Mouse (Mus musculus): Measurements from ENCODE around the gene Ctnnd2. TPM values are rescaled to one million over a fixed set of nuclear protein-coding genes. Genes with fewer than 3 reads are reported as not detected.
A peak's percentile ranks its signal among the peaks of the same experiment; 100 is the strongest.

Ctnnd2 gene
- polyA plus RNA-seq, 1 experiment from 2014 or later = 26.0 TPM

DNA sequence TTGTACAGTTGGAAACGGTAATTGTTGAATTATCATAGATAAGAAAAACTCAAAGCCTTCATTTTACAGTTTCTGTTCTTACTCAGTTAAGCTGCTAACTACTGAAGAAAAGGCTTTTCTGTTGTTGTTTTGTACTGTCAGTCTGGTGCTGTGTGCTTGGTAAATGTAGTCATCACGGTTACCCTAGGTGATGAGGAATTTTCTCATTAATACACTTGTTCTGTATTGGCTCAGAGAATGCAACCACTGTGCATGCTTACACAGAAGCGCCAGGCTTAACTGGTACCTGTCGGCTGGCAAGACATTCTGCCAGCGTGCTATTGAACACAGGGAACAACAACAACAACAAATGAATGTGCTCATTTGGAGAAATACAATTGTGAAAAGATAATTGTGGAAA is 103.3 kb downstream of the Ctnnd2 start:
- Histone ChIP-seq H3K36me3 (no peaks in the 10 kb centered on the region), H3K4me1 (replicated peaks) (no peaks in the 10 kb centered on the region; the same call in 1 of the 2 replicates), H3K4me3 (no peak overlapping the region), H3K27me3 (ENCODE audit: insufficient read depth, poor library complexity, severe bottlenecking) (no peaks in the 10 kb centered on the region), H3K27ac (no peak overlapping the region), H3K9me3 (no peaks in the 10 kb centered on the region)
- 85% methylated on average over 5 of the region's 5 CpGs for WGBS
- DNase-seq (ENCODE audit: low spot score) = no peak

DNA sequence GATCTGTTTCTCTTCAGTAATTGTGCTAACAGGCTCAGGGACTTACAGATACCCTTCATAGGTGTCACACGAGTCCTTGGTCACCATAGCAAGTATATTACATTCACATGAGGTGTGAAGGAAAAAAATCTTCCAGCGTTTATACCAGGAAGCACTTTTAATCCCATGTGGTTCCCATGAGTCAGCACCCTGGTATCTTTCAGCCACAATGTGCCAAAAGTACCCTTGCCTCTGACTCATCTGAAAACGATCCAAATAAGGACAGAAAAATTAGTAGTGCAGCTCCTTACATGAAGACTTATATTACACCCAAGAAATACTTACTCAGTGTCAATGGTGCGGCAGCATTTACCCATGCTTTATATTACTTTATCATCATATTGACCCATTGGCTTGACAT is 104.3 kb downstream of the Ctnnd2 start:
- WGBS = 92% methylated on average over 4 of the region's 4 CpGs

DNA sequence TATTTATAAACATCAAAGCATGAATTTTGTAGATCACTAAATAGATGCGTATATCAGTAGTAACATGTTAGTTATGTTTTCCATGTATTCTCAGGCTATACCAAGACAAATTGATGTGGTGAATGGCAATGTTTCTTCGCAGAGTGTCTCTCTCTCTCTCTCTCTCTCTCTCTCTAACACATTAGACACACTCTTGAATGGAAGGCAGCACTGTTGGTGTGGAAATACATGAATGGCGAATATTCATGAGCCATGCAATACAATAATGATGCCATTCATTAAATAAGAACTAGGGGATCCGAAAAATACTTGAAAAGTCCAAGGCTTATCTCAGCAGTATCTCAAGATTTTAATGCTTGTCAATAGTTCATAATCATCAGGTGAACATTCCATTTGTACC is 106.2 kb downstream of the Ctnnd2 start:
- no peak for DNase-seq (ENCODE audit: low spot score)
- no peaks in the 10 kb centered on the region; the same call in 1 of the 2 replicates for H3K4me1 ChIP-seq (replicated peaks)
- H3K27ac ChIP-seq = no peak overlapping the region
- H3K27me3 ChIP-seq (ENCODE audit: insufficient read depth, poor library complexity, severe bottlenecking) = no peaks in the 10 kb centered on the region
- H3K36me3 ChIP-seq = no peaks in the 10 kb centered on the region
- WGBS = 78% methylated on average over 4 of the region's 4 CpGs
- H3K4me3 ChIP-seq = no peak overlapping the region
- H3K9me3 ChIP-seq = no peaks in the 10 kb centered on the region

More for the DNA sequence above, 104.3 kb downstream of the Ctnnd2 start:
- Histone ChIP-seq H3K4me3 (no peak overlapping the region), H3K9me3 (no peaks in the 10 kb centered on the region), H3K36me3 (no peaks in the 10 kb centered on the region), H3K27me3 (ENCODE audit: insufficient read depth, poor library complexity, severe bottlenecking) (no peaks in the 10 kb centered on the region), H3K27ac (no peak overlapping the region), H3K4me1 (replicated peaks) (no peaks in the 10 kb centered on the region; the same call in 1 of the 2 replicates)
- DNase-seq (ENCODE audit: low spot score) = no peak

DNA sequence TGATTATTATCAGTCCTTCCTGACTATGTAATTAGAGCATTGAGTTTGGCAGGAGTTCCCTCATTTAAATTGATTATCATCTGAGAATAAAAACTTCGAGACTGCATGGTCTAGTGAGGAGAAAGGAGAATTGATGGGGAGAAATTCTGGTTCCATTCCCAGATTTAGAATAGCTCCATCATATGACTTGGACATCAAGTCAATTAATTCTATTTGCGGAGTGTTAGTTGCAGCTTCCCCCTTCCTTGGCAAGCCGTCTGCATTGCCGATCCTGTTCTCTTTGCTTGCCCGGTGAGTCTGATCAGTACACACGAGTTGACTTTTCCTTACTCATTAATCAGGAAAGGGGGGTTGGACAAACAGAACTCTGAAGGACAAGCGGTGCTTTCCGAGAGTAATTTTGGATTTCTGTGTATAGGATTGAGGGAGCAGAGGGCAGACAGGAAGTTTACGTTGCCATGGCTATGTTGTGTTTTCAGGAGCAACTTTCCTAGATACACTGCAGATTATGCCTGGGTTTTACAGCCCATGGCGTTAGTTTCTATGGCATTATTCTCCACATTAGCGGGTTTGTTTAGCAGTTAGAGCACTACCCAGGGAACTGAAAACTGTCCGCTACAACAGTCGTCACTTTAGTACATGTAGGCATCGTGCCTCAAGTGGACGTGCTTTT is 113.3 kb downstream of the Ctnnd2 start:
- Histone ChIP-seq H3K27ac (no peak overlapping the region), H3K27me3 (ENCODE audit: insufficient read depth, poor library complexity, severe bottlenecking) (no peaks in the 10 kb centered on the region), H3K4me1 (replicated peaks) (no peaks in the 10 kb centered on the region), H3K4me3 (no peak overlapping the region), H3K9me3 (no peaks in the 10 kb centered on the region), H3K36me3 (no peaks in the 10 kb centered on the region)
- 90% methylated on average over 15 of the region's 15 CpGs for WGBS
- no peak for DNase-seq (ENCODE audit: low spot score)

DNA sequence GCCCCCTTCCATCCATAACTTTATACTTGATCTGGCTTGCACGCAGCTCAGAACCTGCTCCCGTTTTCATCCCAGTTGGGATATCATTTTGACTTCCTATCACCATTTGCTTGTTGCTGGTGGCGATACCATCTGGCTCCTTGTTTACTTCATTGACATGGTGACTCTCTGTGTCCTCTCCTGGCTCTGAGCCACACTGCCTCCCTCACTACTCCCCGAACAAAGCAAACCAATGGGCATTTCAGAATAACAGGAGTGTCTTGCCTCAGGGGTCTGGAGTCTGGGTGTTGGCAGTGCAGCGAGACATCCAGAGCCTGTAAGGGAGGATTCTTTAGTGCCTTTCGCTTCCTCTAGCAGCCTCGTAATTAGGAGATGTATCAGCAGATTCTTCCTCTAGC is 113.9 kb downstream of the Ctnnd2 start:
- Histone ChIP-seq H3K9me3 (no peaks in the 10 kb centered on the region), H3K4me1 (replicated peaks) (no peaks in the 10 kb centered on the region), H3K36me3 (no peaks in the 10 kb centered on the region), H3K4me3 (no peak overlapping the region), H3K27ac (no peak overlapping the region), H3K27me3 (ENCODE audit: insufficient read depth, poor library complexity, severe bottlenecking) (no peaks in the 10 kb centered on the region)
- WGBS = 89% methylated on average over 7 of the region's 7 CpGs
- DNase-seq (ENCODE audit: low spot score) = no peak

DNA sequence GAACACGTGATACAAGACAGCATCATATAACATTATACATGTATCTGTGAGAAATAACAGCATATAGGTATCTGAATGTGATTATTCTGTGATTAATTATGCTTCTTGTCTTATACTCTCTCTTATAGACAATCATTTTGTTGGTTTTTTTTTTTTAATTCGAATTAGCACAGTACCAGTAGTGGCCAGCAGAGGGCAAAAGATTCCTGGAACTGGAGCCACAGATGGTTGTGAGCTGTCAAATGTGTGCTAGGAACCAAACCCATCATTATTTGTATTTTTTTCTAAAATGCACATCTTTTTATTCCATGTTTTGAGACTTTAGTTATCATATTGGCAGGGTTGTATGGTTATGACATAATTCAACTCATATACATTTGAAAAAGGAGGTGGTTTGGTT is 130.4 kb downstream of the Ctnnd2 start:
- Histone ChIP-seq H3K4me3 (no peak overlapping the region), H3K27ac (no peak overlapping the region), H3K4me1 (replicated peaks) (no peaks in the 10 kb centered on the region), H3K27me3 (ENCODE audit: insufficient read depth, poor library complexity, severe bottlenecking) (no peaks in the 10 kb centered on the region), H3K36me3 (no peaks in the 10 kb centered on the region), H3K9me3 (peaks cover 14% of the 10 kb centered on the region)
- WGBS = 74% methylated on average over 2 of the region's 2 CpGs
- no peak for DNase-seq (ENCODE audit: low spot score)

DNA sequence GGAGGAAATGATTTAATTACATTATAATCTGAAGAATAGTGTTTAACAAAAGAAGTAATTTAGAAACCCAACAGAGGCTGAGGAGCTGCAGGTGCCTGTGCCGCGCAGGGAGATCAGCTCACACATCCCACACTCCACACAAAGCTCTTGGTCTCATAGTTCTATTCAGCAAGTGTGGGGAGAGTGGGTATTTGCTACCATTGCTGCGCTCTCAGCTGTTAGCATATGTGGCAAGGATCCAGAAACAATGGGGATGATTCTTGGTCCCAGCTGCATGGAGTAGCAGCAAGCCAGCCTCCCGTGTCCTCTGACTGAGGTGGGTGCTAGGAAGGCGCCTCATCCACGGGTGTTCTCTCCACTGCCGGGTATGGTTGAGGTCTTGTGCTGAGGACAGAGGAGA is 134.0 kb downstream of the Ctnnd2 start:
- H3K4me1 ChIP-seq (replicated peaks) = no peaks in the 10 kb centered on the region
- H3K36me3 ChIP-seq = no peaks in the 10 kb centered on the region
- no peak overlapping the region for H3K27ac ChIP-seq
- no peak overlapping the region for H3K4me3 ChIP-seq
- WGBS = 94% methylated on average over 7 of the region's 7 CpGs
- no peak for DNase-seq (ENCODE audit: low spot score)
- H3K9me3 ChIP-seq = 0 out of 2 replicates have a peak, but pooled peaks cover 8% of the 10 kb centered on the region
- no peaks in the 10 kb centered on the region for H3K27me3 ChIP-seq (ENCODE audit: insufficient read depth, poor library complexity, severe bottlenecking)

DNA sequence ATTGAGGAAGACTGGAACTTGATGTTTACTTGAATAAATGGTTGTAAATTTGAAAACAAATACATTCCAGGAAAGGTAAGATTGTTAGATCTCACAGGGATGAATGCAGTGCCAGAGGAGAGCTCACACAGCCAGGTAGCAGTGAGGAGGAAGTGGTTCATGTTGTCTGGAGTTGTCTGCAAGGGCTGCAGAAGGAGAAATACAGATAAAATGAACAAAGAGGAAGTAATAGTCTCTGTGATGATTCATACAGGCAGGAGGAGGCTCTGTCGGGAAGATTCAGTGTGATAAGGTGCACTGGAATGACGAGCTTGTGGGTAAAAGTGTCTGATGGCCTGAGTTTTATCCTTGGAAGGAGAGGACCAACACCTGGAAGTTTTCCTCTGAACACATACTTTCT is 150.2 kb downstream of the Ctnnd2 start:
- Histone ChIP-seq H3K4me1 (replicated peaks) (no peaks in the 10 kb centered on the region), H3K36me3 (no peaks in the 10 kb centered on the region), H3K27ac (no peak overlapping the region), H3K27me3 (ENCODE audit: insufficient read depth, poor library complexity, severe bottlenecking) (no peaks in the 10 kb centered on the region), H3K9me3 (0 out of 2 replicates have a peak, but pooled peaks cover 4% of the 10 kb centered on the region), H3K4me3 (no peak overlapping the region)
- DNase-seq (ENCODE audit: low spot score) = no peak
- WGBS = 88% methylated on average over 2 of the region's 2 CpGs

DNA sequence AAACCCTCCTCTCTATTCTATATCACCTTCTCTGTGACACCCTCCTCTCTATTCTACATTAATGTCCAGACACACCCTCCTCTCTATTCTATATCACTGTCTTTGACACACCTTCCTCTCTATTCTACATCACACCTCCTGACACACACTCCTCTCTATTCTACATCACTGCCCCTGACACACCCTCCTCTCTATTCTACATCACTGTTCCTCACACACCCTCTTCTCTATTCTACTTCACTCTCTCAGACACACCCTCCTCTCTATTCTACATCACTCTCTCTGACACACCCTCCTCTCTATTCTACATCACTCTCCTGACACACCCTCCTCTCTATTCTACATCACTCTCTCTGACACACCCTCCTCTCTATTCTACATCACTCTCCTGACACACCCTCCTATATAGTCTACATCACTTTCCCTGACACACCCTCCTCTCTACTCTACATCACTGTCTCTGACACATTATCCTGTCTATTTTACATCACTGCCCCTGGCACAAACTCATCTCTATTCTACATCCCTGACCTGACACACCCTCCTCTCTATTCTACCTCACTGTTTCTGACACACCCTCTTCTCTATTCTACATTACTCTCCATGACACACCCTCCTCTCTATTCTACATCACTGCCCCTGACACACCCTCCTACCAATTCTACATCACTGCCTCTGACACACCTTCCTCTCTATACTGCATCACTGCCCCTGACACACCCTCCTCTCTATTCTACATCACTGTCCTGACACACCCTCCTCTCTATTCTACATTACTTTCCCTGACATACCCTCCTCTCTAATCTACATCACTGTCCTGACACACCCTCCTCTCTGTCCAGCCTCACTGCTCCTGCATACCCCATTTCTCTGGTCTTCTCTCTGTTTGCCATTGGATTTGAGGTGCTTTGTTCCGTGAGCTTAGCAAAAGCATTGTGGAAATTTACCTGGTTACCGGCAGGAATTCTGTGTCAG is 161.2 kb downstream of the Ctnnd2 start:
- H3K9me3 ChIP-seq = no peaks in the 10 kb centered on the region
- H3K4me1 ChIP-seq (replicated peaks) = no peaks in the 10 kb centered on the region; the same call in 1 of the 2 replicates
- no peaks in the 10 kb centered on the region for H3K36me3 ChIP-seq
- no peak overlapping the region for H3K27ac ChIP-seq
- H3K4me3 ChIP-seq = no peak overlapping the region
- 84% methylated on average over 2 of the region's 2 CpGs for WGBS
- H3K27me3 ChIP-seq (ENCODE audit: insufficient read depth, poor library complexity, severe bottlenecking) = no peaks in the 10 kb centered on the region
- DNase-seq (ENCODE audit: low spot score) = no peak

DNA sequence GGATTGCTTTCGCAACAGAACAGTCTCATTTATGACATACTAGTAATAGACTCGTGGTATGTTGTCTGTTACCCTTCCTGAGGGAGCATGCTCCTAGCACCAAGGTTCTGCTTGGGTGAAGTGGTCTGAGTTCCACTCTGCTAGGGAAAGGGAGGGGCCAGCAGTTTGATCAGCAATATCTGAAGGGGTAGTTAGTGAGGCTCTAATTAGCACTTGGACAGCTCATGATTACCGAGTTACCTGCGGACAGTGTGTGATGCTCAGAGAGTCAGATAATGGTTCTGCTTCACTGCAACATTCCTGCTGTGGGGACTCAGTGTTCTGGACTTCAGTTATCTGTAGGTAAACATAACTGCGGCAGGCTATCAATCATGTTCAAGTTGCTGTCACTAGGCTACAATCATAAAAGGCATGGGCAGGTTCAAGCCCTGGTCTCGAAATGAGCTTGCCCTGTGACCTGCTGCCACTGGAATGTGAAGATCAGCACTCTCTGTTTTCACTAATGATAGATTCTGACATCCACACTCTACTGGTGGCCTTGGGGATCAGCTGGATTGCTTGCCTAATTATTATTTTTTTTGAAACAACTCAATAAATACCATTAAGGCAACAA is 166.3 kb downstream of the Ctnnd2 start:
- DNase-seq (ENCODE audit: low spot score) = peak; percentile 30
- WGBS = 71% methylated on average over 6 of the region's 6 CpGs

DNA sequence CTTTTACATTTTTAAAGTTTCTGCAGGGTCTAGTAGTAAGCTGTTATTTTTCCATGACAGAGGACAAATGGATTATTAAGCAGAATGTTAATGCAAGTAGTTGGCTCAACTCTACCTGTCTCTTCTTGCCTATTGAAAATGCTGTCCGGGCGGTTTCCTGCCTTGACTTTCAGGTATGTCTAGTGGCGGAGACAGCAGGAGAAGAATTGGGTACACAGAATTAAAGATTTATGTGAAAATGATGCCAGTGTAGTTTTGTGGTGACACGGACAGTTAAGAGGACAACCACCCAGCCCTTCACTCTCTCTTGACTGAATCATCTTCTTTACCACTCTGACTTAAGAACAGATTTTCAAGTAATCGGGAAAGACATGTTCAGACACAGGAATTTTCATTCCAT is 173.4 kb downstream of the Ctnnd2 start:
- no peak for DNase-seq (ENCODE audit: low spot score)
- Histone ChIP-seq H3K27me3 (ENCODE audit: insufficient read depth, poor library complexity, severe bottlenecking) (no peaks in the 10 kb centered on the region), H3K4me1 (replicated peaks) (no peaks in the 10 kb centered on the region), H3K9me3 (no peaks in the 10 kb centered on the region), H3K4me3 (no peak overlapping the region), H3K36me3 (no peaks in the 10 kb centered on the region), H3K27ac (no peak overlapping the region)
- 93% methylated on average over 5 of the region's 5 CpGs for WGBS

More for the DNA sequence above, 166.3 kb downstream of the Ctnnd2 start:
- Histone ChIP-seq H3K27me3 (ENCODE audit: insufficient read depth, poor library complexity, severe bottlenecking) (no peaks in the 10 kb centered on the region), H3K36me3 (no peaks in the 10 kb centered on the region), H3K4me3 (no peak overlapping the region), H3K4me1 (replicated peaks) (no peaks in the 10 kb centered on the region; the same call in 1 of the 2 replicates), H3K9me3 (no peaks in the 10 kb centered on the region), H3K27ac (no peak overlapping the region)

DNA sequence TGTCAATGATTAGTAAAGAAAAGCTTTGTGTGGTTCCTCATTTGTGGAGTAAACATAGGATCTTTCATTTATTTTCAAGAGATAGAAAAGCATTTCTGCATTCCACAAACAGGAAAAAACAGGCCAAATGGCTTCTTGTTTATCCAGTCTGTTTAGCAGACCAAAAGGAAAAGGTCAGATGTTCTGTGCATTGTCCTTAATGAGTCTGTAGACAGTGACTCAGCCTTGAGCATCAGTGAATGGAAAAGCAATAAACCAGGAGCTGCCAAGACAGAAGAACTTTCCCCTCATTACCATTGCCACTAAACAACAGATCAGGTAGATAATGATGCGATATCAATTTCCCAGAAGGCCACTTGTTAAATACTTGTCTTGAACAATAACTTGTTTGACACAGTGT is 192.1 kb downstream of the Ctnnd2 start:
- Histone ChIP-seq H3K36me3 (no peaks in the 10 kb centered on the region), H3K27me3 (ENCODE audit: insufficient read depth, poor library complexity, severe bottlenecking) (no peaks in the 10 kb centered on the region), H3K9me3 (no peaks in the 10 kb centered on the region), H3K4me3 (no peak overlapping the region), H3K4me1 (replicated peaks) (peaks cover 7% of the 10 kb centered on the region; the same call in 1 of the 2 replicates), H3K27ac (no peak overlapping the region)
- 96% methylated on average over 1 of the region's 1 CpGs for WGBS
- no peak for DNase-seq (ENCODE audit: low spot score)

DNA sequence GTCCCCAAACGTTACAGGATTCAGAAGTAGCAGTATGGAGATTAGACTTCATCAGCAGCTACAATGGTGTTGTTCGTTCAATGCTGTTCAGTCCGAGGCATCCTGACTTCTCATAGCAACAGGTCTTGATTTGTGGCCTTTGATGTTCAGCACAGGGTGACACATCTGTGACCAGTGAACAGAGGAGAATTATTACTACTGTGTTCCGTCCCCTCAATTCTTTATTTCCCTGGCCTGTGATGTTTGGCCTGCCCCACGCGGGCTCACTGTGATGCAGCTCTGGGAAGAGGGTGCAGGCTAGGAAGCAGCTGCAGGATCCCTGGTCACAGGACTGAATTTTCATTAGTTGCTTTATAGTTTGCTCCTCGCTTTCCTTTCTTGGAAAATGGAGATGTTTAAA is 197.6 kb downstream of the Ctnnd2 start:
- no peak for DNase-seq (ENCODE audit: low spot score)
- WGBS = 75% methylated on average over 7 of the region's 7 CpGs
- no peak overlapping the region for H3K4me3 ChIP-seq
- no peaks in the 10 kb centered on the region for H3K9me3 ChIP-seq
- no peaks in the 10 kb centered on the region for H3K27me3 ChIP-seq (ENCODE audit: insufficient read depth, poor library complexity, severe bottlenecking)
- no peaks in the 10 kb centered on the region for H3K4me1 ChIP-seq (replicated peaks)
- no peak overlapping the region for H3K27ac ChIP-seq
- H3K36me3 ChIP-seq = no peaks in the 10 kb centered on the region
